Mouse (Mus musculus): ENCODE results near the gene Cnpy4. TPM values are rescaled to one million over a fixed set of nuclear protein-coding genes. Genes with fewer than 3 reads are reported as not detected.
A peak's percentile ranks its signal among the peaks of the same experiment; 100 is the strongest.

Cnpy4 gene
- total RNA-seq (2015; ENCODE audit: low replicate concordance) (7.3 and 12.1 TPM in 2 replicates), total RNA-seq (2017; ENCODE audit: low replicate concordance) (6.3 and 13.1 TPM in 2 replicates)

GRCm38 (mm10) chr5:138186950-138187638, at the start of gene Cnpy4, which contains the start of gene Taf6:
Cnpy4 (plus strand) TSS chr5:138187485.
Taf6 (minus strand) TSS chr5:138187451.
- peak; percentile 87 for ATAC-seq (replicated peaks; ENCODE audit: low FRiP score, poor library complexity, severe bottlenecking)

- ATAC-seq (replicated peaks; ENCODE audit: low FRiP score, poor library complexity, severe bottlenecking): peak; percentile 87
Observed at GRCm38 (mm10) chr5:138137935-138138549, 49.2 kb upstream of the Cnpy4 start.

GRCm38 (mm10) chr5:138138585-138138984, 48.7 kb upstream of the Cnpy4 start:
- ATAC-seq (replicated peaks; ENCODE audit: low FRiP score, poor library complexity, severe bottlenecking): no peak

- no peak for ATAC-seq (replicated peaks; ENCODE audit: low FRiP score, poor library complexity, severe bottlenecking)
Observed at GRCm38 (mm10) chr5:138154390-138154789, 32.9 kb upstream of the Cnpy4 start.

GRCm38 (mm10) chr5:138155443-138155976, 31.8 kb upstream of the Cnpy4 start, which contains the start of gene Zfp113:
Zfp113 (minus strand) TSS chr5:138155744.
- ATAC-seq (replicated peaks; ENCODE audit: low FRiP score, poor library complexity, severe bottlenecking): peak; percentile 96

- ATAC-seq (replicated peaks; ENCODE audit: low FRiP score, poor library complexity, severe bottlenecking): no peak
Observed at GRCm38 (mm10) chr5:138160224-138160762, 27.0 kb upstream of the Cnpy4 start.

- ATAC-seq (replicated peaks; ENCODE audit: low FRiP score, poor library complexity, severe bottlenecking): peak; percentile 96
Observed at GRCm38 (mm10) chr5:138160842-138161665, 26.2 kb upstream of the Cnpy4 start, which contains the start of gene Cops6. Cops6 (plus strand) TSS chr5:138161071.

- no peak for ATAC-seq (replicated peaks; ENCODE audit: low FRiP score, poor library complexity, severe bottlenecking)
Observed at GRCm38 (mm10) chr5:138163046-138163445, 24.2 kb upstream of the Cnpy4 start.

GRCm38 (mm10) chr5:138163610-138164009, 23.7 kb upstream of the Cnpy4 start:
- ATAC-seq (replicated peaks; ENCODE audit: low FRiP score, poor library complexity, severe bottlenecking): no peak

GRCm38 (mm10) chr5:138165594-138165993, 21.7 kb upstream of the Cnpy4 start:
- ATAC-seq (replicated peaks; ENCODE audit: low FRiP score, poor library complexity, severe bottlenecking): no peak

GRCm38 (mm10) chr5:138170936-138171561, 16.2 kb upstream of the Cnpy4 start:
- peak; percentile 83 for ATAC-seq (replicated peaks; ENCODE audit: low FRiP score, poor library complexity, severe bottlenecking)

GRCm38 (mm10) chr5:138171695-138172491, 15.4 kb upstream of the Cnpy4 start, which contains the start of the genes Ap4m1 and Mcm7:
Ap4m1 (plus strand) TSS chr5:138172002.
Mcm7 (minus strand) TSS chr5:138172422.
- peak; percentile 80 for ATAC-seq (replicated peaks; ENCODE audit: low FRiP score, poor library complexity, severe bottlenecking)

GRCm38 (mm10) chr5:138173217-138173616, 14.1 kb upstream of the Cnpy4 start:
- no peak for ATAC-seq (replicated peaks; ENCODE audit: low FRiP score, poor library complexity, severe bottlenecking)

- peak; percentile 88 for ATAC-seq (replicated peaks; ENCODE audit: low FRiP score, poor library complexity, severe bottlenecking)
Observed at GRCm38 (mm10) chr5:138187661-138188306, 499 bp downstream of the Cnpy4 start.

- ATAC-seq (replicated peaks; ENCODE audit: low FRiP score, poor library complexity, severe bottlenecking): peak; percentile 92
Observed at GRCm38 (mm10) chr5:138193771-138194727, 6.8 kb downstream of the Cnpy4 start, which contains the start of gene Mblac1. Mblac1 (plus strand) TSS chr5:138194314.

GRCm38 (mm10) chr5:138194755-138195345, 7.6 kb downstream of the Cnpy4 start:
- ATAC-seq (replicated peaks; ENCODE audit: low FRiP score, poor library complexity, severe bottlenecking): peak; percentile 47
